Mouse (Mus musculus): ENCODE results near the gene Ldah.

Gene Ldah

GRCm38 (mm10) chr12:8313270-8313771 is 105.4 kb downstream of the Ldah start, which contains the start of gene Hs1bp3:
Gene Hs1bp3 (plus strand): TSS chr12:8313432.
- DNase-seq (ENCODE audit: low spot score): peak; percentile 91

- DNase-seq (ENCODE audit: low spot score): no peak
Observed at GRCm38 (mm10) chr12:8313773-8314172, 105.9 kb downstream of the Ldah start.

GRCm38 (mm10) chr12:8316541-8316940 is 108.6 kb downstream of the Ldah start:
- no peak for DNase-seq (ENCODE audit: low spot score)

GRCm38 (mm10) chr12:8320084-8320713 is 112.3 kb downstream of the Ldah start:
- DNase-seq (ENCODE audit: low spot score): peak; percentile 80

GRCm38 (mm10) chr12:8321506-8321905 is 113.6 kb downstream of the Ldah start:
- no peak for DNase-seq (ENCODE audit: low spot score)

- no peak for DNase-seq (ENCODE audit: low spot score)
Observed at GRCm38 (mm10) chr12:8324086-8324485, 116.2 kb downstream of the Ldah start.

- DNase-seq (ENCODE audit: low spot score): no peak
Observed at GRCm38 (mm10) chr12:8325245-8325942, 117.5 kb downstream of the Ldah start.

GRCm38 (mm10) chr12:8325943-8326522 is 118.1 kb downstream of the Ldah start:
- DNase-seq (ENCODE audit: low spot score): no peak

GRCm38 (mm10) chr12:8326825-8327674 is 119.1 kb downstream of the Ldah start:
- peak; percentile 92 for DNase-seq (ENCODE audit: low spot score)

- no peak for DNase-seq (ENCODE audit: low spot score)
Observed at GRCm38 (mm10) chr12:8327675-8328053, 119.8 kb downstream of the Ldah start.

GRCm38 (mm10) chr12:8329236-8329635 is 121.3 kb downstream of the Ldah start:
- DNase-seq (ENCODE audit: low spot score): no peak

- peak; percentile 59 for DNase-seq (ENCODE audit: low spot score)
Observed at GRCm38 (mm10) chr12:8331489-8332173, 123.7 kb downstream of the Ldah start.

GRCm38 (mm10) chr12:8332174-8332542 is 124.3 kb downstream of the Ldah start:
- no peak for DNase-seq (ENCODE audit: low spot score)

- no peak for DNase-seq (ENCODE audit: low spot score)
Observed at GRCm38 (mm10) chr12:8333617-8334016, 125.7 kb downstream of the Ldah start.

GRCm38 (mm10) chr12:8334261-8334660 is 126.4 kb downstream of the Ldah start:
- DNase-seq (ENCODE audit: low spot score): no peak
